In the genomic region with DNA sequence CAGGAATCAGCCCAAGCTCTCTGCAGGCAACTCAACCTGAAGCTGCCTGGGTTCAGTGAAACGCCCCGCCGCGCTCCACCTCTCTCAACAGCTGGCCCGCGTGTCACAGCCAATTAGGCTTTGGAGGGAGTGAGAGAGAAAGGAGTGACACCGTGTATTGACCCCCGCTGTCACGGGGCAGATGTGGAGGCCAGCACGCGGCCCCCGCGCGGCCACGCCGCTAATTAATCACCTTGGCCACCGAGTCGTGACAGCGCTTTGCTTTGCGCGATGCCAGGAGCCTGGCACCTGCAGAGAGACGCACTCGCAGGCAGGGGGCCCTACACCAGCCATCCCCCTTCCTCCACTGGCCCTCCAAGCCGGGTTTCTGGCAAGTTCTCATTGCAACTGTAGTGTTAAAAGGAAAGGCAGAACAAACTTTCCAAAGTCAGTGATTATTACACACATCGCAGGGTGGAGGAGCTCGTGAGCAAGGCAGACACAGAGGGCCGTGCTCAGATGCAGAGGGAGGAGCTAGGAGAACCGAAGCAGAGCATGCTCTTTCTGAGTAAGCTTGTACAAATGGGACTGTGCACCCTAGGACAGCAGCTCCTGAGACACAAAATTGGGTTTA, we compare ENCODE assay signal across 8 mouse cellular contexts.
DNase-seq lines count a peak whose midpoint lies in the region; ATAC-seq lines count a peak whose summit lies in the region.

No protein-coding gene starts in this region.

- peak; percentile 59 for DNase-seq in left cerebral cortex, postnatal 4 days
- no peak for DNase-seq in left cerebral cortex, postnatal 25 days (ENCODE audit: low spot score in 2 of 2)
- DNase-seq in neural tube, embryonic 11.5 days (ENCODE audit: low spot score) = peak; percentile 74
- no peak for DNase-seq in spleen, adult 18-20 months
- DNase-seq in cerebellum, postnatal 4 days (ENCODE audit: low spot score in 2 of 2) = no peak

- WGBS in embryonic facial prominence, embryonic 13.5 days = under 1% methylated on average over 28 of the region's 28 CpGs
- WGBS in hindbrain, embryonic 12.5 days = 0% methylated on average over 28 of the region's 28 CpGs
- WGBS in limb, embryonic 15.5 days = 2% methylated on average over 28 of the region's 28 CpGs
- 0% methylated on average over 28 of the region's 28 CpGs for WGBS in neural tube, embryonic 11.5 days

- H3K27me3 ChIP-seq in embryonic facial prominence, embryonic 13.5 days = peaks cover 27% of the 10 kb centered on the region
- 0 out of 2 replicates have a peak, but pooled peaks cover 2% of the 10 kb centered on the region for H3K27me3 ChIP-seq in hindbrain, embryonic 12.5 days
- peaks cover 23% of the 10 kb centered on the region for H3K27me3 ChIP-seq in limb, embryonic 15.5 days
- H3K27me3 ChIP-seq in neural tube, embryonic 11.5 days (ENCODE audit: control insufficient read depth, insufficient read depth, low read length) = no peaks in the 10 kb centered on the region

- H3K4me3 ChIP-seq in embryonic facial prominence, embryonic 13.5 days = peak overlapping the region; percentile 49
- peak overlapping the region; percentile 27 for H3K4me3 ChIP-seq in hindbrain, embryonic 12.5 days
- peak overlapping the region; percentile 42 for H3K4me3 ChIP-seq in limb, embryonic 15.5 days
- H3K4me3 ChIP-seq in neural tube, embryonic 11.5 days (ENCODE audit: low read depth, low read length) = peak overlapping the region; percentile 24

- ATAC-seq in embryonic facial prominence, embryonic 13.5 days (ENCODE audit: insufficient number of reproducible peaks, insufficient read depth, low FRiP score, low TSS enrichment, low read depth) = no peak
- ATAC-seq in hindbrain, embryonic 12.5 days (ENCODE audit: low FRiP score) = peak; percentile 57
- no peak for ATAC-seq in limb, embryonic 15.5 days (ENCODE audit: insufficient number of reproducible peaks, low FRiP score, low TSS enrichment, low read depth)
- peak; percentile 49 for ATAC-seq in neural tube, embryonic 11.5 days (ENCODE audit: insufficient read depth, low FRiP score, low TSS enrichment)

- H3K36me3 ChIP-seq in embryonic facial prominence, embryonic 13.5 days = no peaks in the 10 kb centered on the region
- H3K36me3 ChIP-seq in hindbrain, embryonic 12.5 days = no peaks in the 10 kb centered on the region
- H3K36me3 ChIP-seq in limb, embryonic 15.5 days = no peaks in the 10 kb centered on the region
- no peaks in the 10 kb centered on the region for H3K36me3 ChIP-seq in neural tube, embryonic 11.5 days (ENCODE audit: control insufficient read depth, insufficient read depth, low read length)

- intact Hi-C loops in left cerebral cortex, postnatal 4 days (cut with DNase I) = loop anchor here (10.0 kb wide), 1 partner anchor 515 kb away; no protein-coding TSS in a partner anchor
- intact Hi-C loops in left cerebral cortex, postnatal 25 days (cut with DNase I) = no loop called here

- H3K9ac ChIP-seq in embryonic facial prominence, embryonic 13.5 days = peak overlapping the region; percentile 65
- H3K9ac ChIP-seq in hindbrain, embryonic 12.5 days = no peak overlapping the region
- peak overlapping the region; percentile 35; the same call in 1 of the 2 replicates for H3K9ac ChIP-seq in limb, embryonic 15.5 days
- 0 out of 2 replicates have a peak overlapping the region, but pooled peaks have one; percentile 14 for H3K9ac ChIP-seq in neural tube, embryonic 11.5 days (ENCODE audit: low read length)

- no peaks in the 10 kb centered on the region for H3K9me3 ChIP-seq in embryonic facial prominence, embryonic 13.5 days
- H3K9me3 ChIP-seq in hindbrain, embryonic 12.5 days (replicated peaks) = no peaks in the 10 kb centered on the region
- H3K9me3 ChIP-seq in limb, embryonic 15.5 days = no peaks in the 10 kb centered on the region
- no peaks in the 10 kb centered on the region for H3K9me3 ChIP-seq in neural tube, embryonic 11.5 days (ENCODE audit: control insufficient read depth, low read length)

- no peak overlapping the region for H3K27ac ChIP-seq in embryonic facial prominence, embryonic 13.5 days
- H3K27ac ChIP-seq in hindbrain, embryonic 12.5 days = peak overlapping the region; percentile 48; the same call in 1 of the 2 replicates
- H3K27ac ChIP-seq in limb, embryonic 15.5 days = no peak overlapping the region
- H3K27ac ChIP-seq in neural tube, embryonic 11.5 days (ENCODE audit: low read depth, low read length) = no peak overlapping the region

- H3K4me2 ChIP-seq in embryonic facial prominence, embryonic 13.5 days = peak overlapping the region; percentile 95
- H3K4me2 ChIP-seq in hindbrain, embryonic 12.5 days (replicated peaks) = peak overlapping the region; percentile 70
- peak overlapping the region; percentile 92 for H3K4me2 ChIP-seq in limb, embryonic 15.5 days
- peak overlapping the region; percentile 68 for H3K4me2 ChIP-seq in neural tube, embryonic 11.5 days (ENCODE audit: low read depth)

- peaks cover 4% of the 10 kb centered on the region; the same call in 1 of the 2 replicates for H3K4me1 ChIP-seq in embryonic facial prominence, embryonic 13.5 days
- peaks cover 18% of the 10 kb centered on the region for H3K4me1 ChIP-seq in hindbrain, embryonic 12.5 days
- peaks cover 9% of the 10 kb centered on the region; the same call in 1 of the 2 replicates for H3K4me1 ChIP-seq in limb, embryonic 15.5 days
- peaks cover 10% of the 10 kb centered on the region; the same call in 1 of the 2 replicates for H3K4me1 ChIP-seq in neural tube, embryonic 11.5 days (ENCODE audit: control insufficient read depth, insufficient read depth, low read length)

Comparison
In these comparisons a context has a peak if more than half of its experiments do, and no peak if none do; other contexts are left out.
1. DNase-seq: peak in left cerebral cortex, postnatal 4 days (single experiment) and neural tube, embryonic 11.5 days (single experiment); none in left cerebral cortex, postnatal 25 days (0 of 2), spleen, adult 18-20 months (0 of 2) and cerebellum, postnatal 4 days (0 of 2).
2. ATAC-seq: peak in hindbrain, embryonic 12.5 days (single experiment) and neural tube, embryonic 11.5 days (single experiment); none in embryonic facial prominence, embryonic 13.5 days (single experiment) and limb, embryonic 15.5 days (single experiment).
3. Peak in every context shown above with its lines, with median percentiles within 50 percentile points of each other: H3K4me2 ChIP-seq and H3K4me3 ChIP-seq.